Mouse (Mus musculus) thymus, postnatal 36 days (tissue): ENCODE measurements around the gene Gm5538.

ENCODE experiments used
- DNase-seq, 2 experiments: peaks; one replicate each; pipeline ENCODE4 v3.0.0; 2022; ENCODE audit warnings: mixed read lengths in 2 of 2

Gene Gm5538

DNA sequence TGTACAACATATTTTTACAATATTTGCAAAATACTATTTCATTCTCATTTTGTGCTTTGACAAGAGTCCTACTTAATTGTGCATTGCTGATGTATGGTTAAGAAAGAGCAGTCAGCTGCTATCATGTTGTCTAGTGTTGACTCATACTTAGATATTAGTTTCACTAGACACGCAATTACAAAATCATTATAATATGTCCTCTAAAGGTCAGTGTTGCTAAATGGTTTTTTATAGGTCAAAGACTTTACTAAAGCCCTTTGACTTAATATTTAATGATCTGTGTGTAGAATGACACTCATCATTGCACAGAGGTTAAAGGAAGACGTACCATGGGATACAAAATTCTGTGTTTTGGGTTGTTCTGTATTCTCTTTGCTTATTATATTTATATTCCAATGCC lies at the start of gene Gm5538:
Gene Gm5538 (plus strand): TSS at position 301 of the 400 bp plus-strand sequence.
- no peak for DNase-seq

DNA sequence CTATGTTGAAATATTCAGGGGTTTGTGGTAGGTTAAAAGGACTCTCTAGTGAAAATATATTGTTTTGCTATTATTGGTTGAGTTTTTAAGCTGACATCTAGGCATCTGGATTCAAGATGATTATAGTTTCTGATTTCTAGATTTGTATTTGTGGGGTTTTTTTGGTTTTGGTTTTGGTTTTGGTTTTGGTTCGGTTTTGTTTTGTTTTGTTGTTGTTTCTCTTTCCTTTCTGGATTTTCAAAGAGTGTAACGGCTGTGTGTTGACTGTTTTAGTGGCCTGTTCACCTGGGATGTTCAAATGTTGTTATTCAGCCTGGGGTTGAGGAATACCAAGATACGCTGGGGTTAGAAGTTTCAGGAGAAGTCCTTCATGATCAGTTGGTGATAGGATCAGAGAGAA lies 32.2 kb upstream of the Gm5538 start:
- no peak for DNase-seq

DNA sequence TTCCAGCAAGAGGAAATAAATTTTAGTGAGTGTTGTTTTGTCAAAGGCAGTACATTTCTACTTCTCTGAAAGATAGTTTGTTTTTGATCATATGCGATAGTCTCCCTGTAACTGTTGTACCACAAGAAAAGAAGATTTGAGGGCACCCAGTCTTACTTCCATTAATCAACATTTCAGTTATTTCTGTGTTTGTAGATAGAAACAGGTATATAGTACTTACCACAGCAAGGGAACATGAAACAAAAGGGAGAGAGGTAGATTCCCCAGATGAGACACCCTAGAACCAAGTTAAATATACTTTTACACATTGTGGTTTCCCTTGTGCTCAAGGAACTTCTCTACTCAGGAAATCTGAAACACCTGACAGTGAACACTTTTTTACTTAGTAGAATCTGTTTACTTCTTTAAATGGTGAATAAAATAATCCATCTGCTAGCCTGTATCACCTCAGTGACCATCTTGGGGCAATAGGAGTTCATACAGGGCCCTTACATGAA lies 26.9 kb upstream of the Gm5538 start:
- DNase-seq, result no peak

DNA sequence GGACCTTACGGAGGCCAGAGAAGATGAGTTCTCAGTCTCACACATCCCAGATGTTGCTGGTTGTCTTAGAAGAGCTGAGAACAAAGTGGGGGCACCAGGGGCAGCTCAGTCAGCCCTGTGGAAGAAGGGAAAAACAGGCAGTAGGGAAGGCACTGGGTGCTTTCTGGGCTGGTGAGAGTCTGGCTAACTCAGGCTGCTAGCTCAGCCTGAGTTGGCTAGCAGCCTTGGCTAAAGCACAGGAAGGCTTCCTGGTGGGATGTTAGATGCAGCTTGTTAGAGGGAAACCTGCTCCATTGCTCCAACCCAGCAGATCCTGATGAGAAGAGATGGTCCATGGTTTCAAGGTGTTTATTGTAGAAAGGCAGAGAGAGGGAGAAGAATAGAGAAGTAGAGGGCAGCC lies 10.3 kb downstream of the Gm5538 start:
- no peak for DNase-seq

DNA sequence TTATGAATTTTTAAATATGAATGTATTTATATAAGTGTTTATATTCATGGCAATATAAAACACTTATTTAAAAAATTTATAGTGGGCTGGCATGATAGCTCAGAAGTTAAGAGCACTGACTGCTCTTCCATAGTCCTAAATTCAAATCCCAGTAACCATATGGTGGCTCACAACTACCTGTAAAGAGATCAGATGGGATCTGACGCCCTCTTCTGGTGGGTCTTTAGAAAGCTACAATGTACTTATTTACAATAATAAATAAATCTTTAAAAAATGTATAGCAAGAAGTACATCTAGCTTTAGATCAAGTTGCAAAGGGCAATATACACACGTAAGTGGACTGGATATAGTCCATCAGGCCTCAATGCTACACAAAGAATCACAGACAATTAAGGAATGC lies 14.6 kb downstream of the Gm5538 start:
- DNase-seq, result peak in 1 of 2 experiments; percentile 28
